Mouse (Mus musculus): ENCODE data around the gene Cplx1. TPM values are rescaled to one million over a fixed set of nuclear protein-coding genes. Genes with fewer than 3 reads are reported as not detected.

The Cplx1 gene
- polyA plus RNA-seq (2017; shearing (Covaris generic)), result not detected

GRCm38 (mm10) chr5:108549489-108550206, at the start of gene Cplx1:
Gene Cplx1, minus strand, starts transcription at chr5:108550024.

Other genes starting within 250 kb of the Cplx1 start
- 6.0 TPM for gene Pigg, start 237.4 kb downstream of the Cplx1 start, polyA plus RNA-seq (2017; shearing (Covaris generic))
- not detected for gene Gm42517, start 182.1 kb downstream of the Cplx1 start, polyA plus RNA-seq (2017; shearing (Covaris generic))
- 2.9 TPM for gene Pde6b, start 161.6 kb downstream of the Cplx1 start, polyA plus RNA-seq (2017; shearing (Covaris generic))
- gene Atp5k, start 115.6 kb downstream of the Cplx1 start, polyA plus RNA-seq (2017; shearing (Covaris generic)), result 197 TPM
- not detected for gene Mfsd7a, start 101.1 kb downstream of the Cplx1 start, polyA plus RNA-seq (2017; shearing (Covaris generic))
- gene Pcgf3, start 88.8 kb downstream of the Cplx1 start, polyA plus RNA-seq (2017; shearing (Covaris generic)), result 16.6 TPM
- gene Gak, start 79.7 kb upstream of the Cplx1 start, polyA plus RNA-seq (2017; shearing (Covaris generic)), result 153 TPM
- 42.7 TPM for gene Tmem175, start 79.7 kb upstream of the Cplx1 start, polyA plus RNA-seq (2017; shearing (Covaris generic))
- 50.5 TPM for gene Idua, start 110.3 kb upstream of the Cplx1 start, polyA plus RNA-seq (2017; shearing (Covaris generic))
- 15.6 TPM for gene Dgkq, start 119.6 kb upstream of the Cplx1 start, polyA plus RNA-seq (2017; shearing (Covaris generic))
- gene Slc26a1, start 125.5 kb upstream of the Cplx1 start, polyA plus RNA-seq (2017; shearing (Covaris generic)), result 0.12 TPM
- not detected for gene Fgfrl1, start 142.4 kb upstream of the Cplx1 start, polyA plus RNA-seq (2017; shearing (Covaris generic))
- not detected for gene Rnf212, start 225.0 kb upstream of the Cplx1 start, polyA plus RNA-seq (2017; shearing (Covaris generic))
- not detected for gene Tmed11, start 245.3 kb upstream of the Cplx1 start, polyA plus RNA-seq (2017; shearing (Covaris generic))

Data from activated CD4-positive, CD25-positive, alpha-beta regulatory T cell, adult 9 weeks (primary cell).